Mouse (Mus musculus) frontal cortex, postnatal 36 days (tissue): Measurements from ENCODE around the gene Ube2t.

Experiments
- DNase-seq, 2 experiments: peaks; one replicate each; pipeline ENCODE4 v3.0.0; 2022; ENCODE audit warnings: low spot score in 2 of 2

Gene Ube2t

GRCm38 (mm10) chr1:134995437-134995836 lies 33.1 kb downstream of the Ube2t start:
- no peak for DNase-seq

GRCm38 (mm10) chr1:134995954-134996353 lies 33.6 kb downstream of the Ube2t start:
- no peak for DNase-seq

- DNase-seq, result no peak
These were observed 34.1 kb downstream of the Ube2t start for GRCm38 (mm10) chr1:134996471-134996870.

GRCm38 (mm10) chr1:134997568-134997967 lies 35.2 kb downstream of the Ube2t start:
- no peak for DNase-seq

GRCm38 (mm10) chr1:134998231-134998630 lies 35.9 kb downstream of the Ube2t start:
- DNase-seq, result no peak

- no peak for DNase-seq
These were observed 38.2 kb downstream of the Ube2t start for GRCm38 (mm10) chr1:135000527-135000926.

- no peak for DNase-seq
These were observed 41.0 kb downstream of the Ube2t start for GRCm38 (mm10) chr1:135003346-135003745.

GRCm38 (mm10) chr1:135005696-135006095 lies 43.3 kb downstream of the Ube2t start:
- peak in 1 of 2 experiments; percentile 43 for DNase-seq

- DNase-seq, result no peak
These were observed 47.5 kb downstream of the Ube2t start for GRCm38 (mm10) chr1:135009833-135010232.

- no peak for DNase-seq
These were observed 49.5 kb downstream of the Ube2t start for GRCm38 (mm10) chr1:135011912-135012311.

GRCm38 (mm10) chr1:135012472-135012871 lies 50.1 kb downstream of the Ube2t start:
- DNase-seq, result no peak

- no peak for DNase-seq
These were observed 52.6 kb downstream of the Ube2t start for GRCm38 (mm10) chr1:135014921-135015445.

- DNase-seq, result no peak
These were observed 54.7 kb downstream of the Ube2t start for GRCm38 (mm10) chr1:135016907-135017655.

GRCm38 (mm10) chr1:135017656-135018015 lies 55.3 kb downstream of the Ube2t start:
- no peak for DNase-seq

- no peak for DNase-seq
These were observed 56.9 kb downstream of the Ube2t start for GRCm38 (mm10) chr1:135019087-135019774.

- no peak for DNase-seq
These were observed 57.4 kb downstream of the Ube2t start for GRCm38 (mm10) chr1:135019775-135020167.

- DNase-seq, result no peak
These were observed 58.0 kb downstream of the Ube2t start for GRCm38 (mm10) chr1:135020281-135020940.

- DNase-seq, result no peak
These were observed 58.6 kb downstream of the Ube2t start for GRCm38 (mm10) chr1:135020970-135021369.

- no peak for DNase-seq
These were observed 59.6 kb downstream of the Ube2t start for GRCm38 (mm10) chr1:135021936-135022335.

- DNase-seq, result no peak
These were observed 61.2 kb downstream of the Ube2t start for GRCm38 (mm10) chr1:135023583-135023982.
